Mouse (Mus musculus) E14TG2a.4 (cell line): ENCODE measurements at regions not wholly inside any gene's neighbourhood (a gene's known extent, or its start where the extent isn't known, plus 50 kb on each side); places are given as distances from the start of the nearest gene placed in this dataset.

Experiments
- CTCF ChIP-seq: conservative IDR thresholded peaks from 2 replicates; pipeline ENCODE4 v1.5.1; 2014; ENCODE audit warnings: low read length
- NANOG ChIP-seq: IDR thresholded peaks from 2 replicates; pipeline ENCODE4 v1.6.1; 2014; ENCODE audit warnings: borderline replicate concordance, low read length, mixed read lengths
- POU5F1 ChIP-seq: IDR thresholded peaks from 2 replicates; pipeline ENCODE4 v1.6.1; 2014; ENCODE audit warnings: low read length, borderline replicate concordance

DNA sequence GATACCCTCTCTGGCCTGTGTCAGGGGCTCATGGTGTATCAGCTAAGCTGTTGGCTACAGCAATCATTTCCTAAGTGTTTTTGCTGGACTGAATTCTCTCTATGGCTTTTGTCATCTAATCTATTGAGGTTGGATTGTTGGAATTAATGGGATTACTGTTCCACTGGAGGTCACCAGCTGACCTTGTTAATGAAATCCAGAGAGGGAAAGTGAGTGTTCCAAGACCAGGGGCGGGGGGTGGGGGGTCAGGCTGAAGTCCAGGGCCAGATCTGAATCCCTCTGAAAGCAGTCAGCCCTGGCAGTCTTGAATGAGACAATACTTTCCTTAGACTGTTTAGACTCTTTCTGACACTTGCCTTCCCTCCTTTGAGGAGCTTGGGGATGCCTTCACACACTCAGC lies 64.0 kb downstream of the Irx6 start:
- TF ChIP-seq CTCF (no peak), NANOG (no peak), POU5F1 (no peak)
